Mouse (Mus musculus): ENCODE results near the gene Sash3. TPM values are rescaled to one million over a fixed set of nuclear protein-coding genes. Genes with fewer than 3 reads are reported as not detected.

Gene Sash3
- polyA plus RNA-seq, 1 experiment: not detected

GRCm38 (mm10) chrX:48138539-48139275, 7.5 kb upstream of the Sash3 start:
- TF ChIP-seq CEBPB (IDR thresholded peaks at IDR 0.05; ENCODE audit: low read depth) (no peak), MAX (IDR thresholded peaks at IDR 0.05) (no peak), CTCF (IDR thresholded peaks at IDR 0.05; ENCODE audit: control insufficient read depth, insufficient read depth, insufficient read length) (no peak), MYOD1 (IDR thresholded peaks at IDR 0.05; ENCODE audit: control insufficient read depth, insufficient read length, low read depth) (no peak), FOSL1 (IDR thresholded peaks at IDR 0.05; ENCODE audit: insufficient read depth, low read length, poor library complexity, severe bottlenecking) (no peak), USF1 (IDR thresholded peaks at IDR 0.05; ENCODE audit: low read depth) (no peak), MYOG (IDR thresholded peaks at IDR 0.05; ENCODE audit: control insufficient read depth, extremely low read depth, insufficient read length) (no peak)
- Histone ChIP-seq H3K4me3 (ENCODE audit: insufficient read depth, poor library complexity, severe bottlenecking) (no peak overlapping the region), H3K79me3 (ENCODE audit: low read depth) (no peaks in the 10 kb centered on the region), H3K79me2 (ENCODE audit: control insufficient read depth, insufficient read depth) (no peaks in the 10 kb centered on the region), H3K36me3 (ENCODE audit: control insufficient read depth, insufficient read depth) (no peaks in the 10 kb centered on the region), H3K27me3 (ENCODE audit: control insufficient read depth, insufficient read depth, insufficient read length) (no peaks in the 10 kb centered on the region), H3ac (ENCODE audit: control insufficient read depth, insufficient read length, low read depth) (no peak overlapping the region)

- no peak overlapping the region for H3ac ChIP-seq (ENCODE audit: control insufficient read depth, insufficient read length, low read depth)
- TF ChIP-seq MAX (IDR thresholded peaks at IDR 0.05) (no peak), FOSL1 (IDR thresholded peaks at IDR 0.05; ENCODE audit: insufficient read depth, low read length, poor library complexity, severe bottlenecking) (no peak), MYOD1 (IDR thresholded peaks at IDR 0.05; ENCODE audit: control insufficient read depth, insufficient read length, low read depth) (no peak), CEBPB (IDR thresholded peaks at IDR 0.05; ENCODE audit: low read depth) (no peak), USF1 (IDR thresholded peaks at IDR 0.05; ENCODE audit: low read depth) (no peak)
- no peaks in the 10 kb centered on the region for H3K36me3 ChIP-seq (ENCODE audit: control insufficient read depth, insufficient read depth)
- H3K79me3 ChIP-seq (ENCODE audit: low read depth): no peaks in the 10 kb centered on the region
- no peaks in the 10 kb centered on the region for H3K79me2 ChIP-seq (ENCODE audit: control insufficient read depth, insufficient read depth)
- H3K27me3 ChIP-seq (ENCODE audit: control insufficient read depth, insufficient read depth, insufficient read length): no peaks in the 10 kb centered on the region
- no peak overlapping the region for H3K4me3 ChIP-seq (ENCODE audit: insufficient read depth, poor library complexity, severe bottlenecking)
These were observed 6.6 kb upstream of the Sash3 start for GRCm38 (mm10) chrX:48139368-48140285.

- no peak overlapping the region for H3K4me3 ChIP-seq (ENCODE audit: insufficient read depth, poor library complexity, severe bottlenecking)
- no peak for TF ChIP-seq MYOG (IDR thresholded peaks at IDR 0.05; ENCODE audit: control insufficient read depth, extremely low read depth, insufficient read length)
- no peak for TF ChIP-seq CEBPB (IDR thresholded peaks at IDR 0.05; ENCODE audit: low read depth)
- TF ChIP-seq MYOD1 (IDR thresholded peaks at IDR 0.05; ENCODE audit: control insufficient read depth, insufficient read length, low read depth): no peak
- no peak for TF ChIP-seq CTCF (IDR thresholded peaks at IDR 0.05; ENCODE audit: control insufficient read depth, insufficient read depth, insufficient read length)
- no peaks in the 10 kb centered on the region for H3K36me3 ChIP-seq (ENCODE audit: control insufficient read depth, insufficient read depth)
- H3K27me3 ChIP-seq (ENCODE audit: control insufficient read depth, insufficient read depth, insufficient read length): no peaks in the 10 kb centered on the region
- no peaks in the 10 kb centered on the region for H3K79me3 ChIP-seq (ENCODE audit: low read depth)
- H3ac ChIP-seq (ENCODE audit: control insufficient read depth, insufficient read length, low read depth): no peak overlapping the region
- H3K79me2 ChIP-seq (ENCODE audit: control insufficient read depth, insufficient read depth): no peaks in the 10 kb centered on the region
These were observed 5.9 kb upstream of the Sash3 start for GRCm38 (mm10) chrX:48140286-48140877.

GRCm38 (mm10) chrX:48141481-48141880, 4.8 kb upstream of the Sash3 start:
- Histone ChIP-seq H3K27me3 (ENCODE audit: control insufficient read depth, insufficient read depth, insufficient read length) (no peaks in the 10 kb centered on the region), H3K4me3 (ENCODE audit: insufficient read depth, poor library complexity, severe bottlenecking) (no peak overlapping the region), H3K36me3 (ENCODE audit: control insufficient read depth, insufficient read depth) (no peaks in the 10 kb centered on the region), H3ac (ENCODE audit: control insufficient read depth, insufficient read length, low read depth) (no peak overlapping the region), H3K79me2 (ENCODE audit: control insufficient read depth, insufficient read depth) (no peaks in the 10 kb centered on the region), H3K79me3 (ENCODE audit: low read depth) (no peaks in the 10 kb centered on the region)
- no peak for TF ChIP-seq USF1 (IDR thresholded peaks at IDR 0.05; ENCODE audit: low read depth)
- TF ChIP-seq CTCF (IDR thresholded peaks at IDR 0.05; ENCODE audit: control insufficient read depth, insufficient read depth, insufficient read length): no peak
- TF ChIP-seq MYOG (IDR thresholded peaks at IDR 0.05; ENCODE audit: control insufficient read depth, extremely low read depth, insufficient read length): no peak
- no peak for TF ChIP-seq CEBPB (IDR thresholded peaks at IDR 0.05; ENCODE audit: low read depth)
- TF ChIP-seq FOSL1 (IDR thresholded peaks at IDR 0.05; ENCODE audit: insufficient read depth, low read length, poor library complexity, severe bottlenecking): no peak
- TF ChIP-seq MAX (IDR thresholded peaks at IDR 0.05): no peak

GRCm38 (mm10) chrX:48143415-48144335, 2.6 kb upstream of the Sash3 start:
- no peak for TF ChIP-seq CTCF (IDR thresholded peaks at IDR 0.05; ENCODE audit: control insufficient read depth, insufficient read depth, insufficient read length)
- no peak for TF ChIP-seq USF1 (IDR thresholded peaks at IDR 0.05; ENCODE audit: low read depth)
- TF ChIP-seq MAX (IDR thresholded peaks at IDR 0.05): no peak
- no peak for TF ChIP-seq MYOD1 (IDR thresholded peaks at IDR 0.05; ENCODE audit: control insufficient read depth, insufficient read length, low read depth)
- TF ChIP-seq FOSL1 (IDR thresholded peaks at IDR 0.05; ENCODE audit: insufficient read depth, low read length, poor library complexity, severe bottlenecking): no peak
- no peak for TF ChIP-seq CEBPB (IDR thresholded peaks at IDR 0.05; ENCODE audit: low read depth)
- no peak for TF ChIP-seq MYOG (IDR thresholded peaks at IDR 0.05; ENCODE audit: control insufficient read depth, extremely low read depth, insufficient read length)
- Histone ChIP-seq H3K36me3 (ENCODE audit: control insufficient read depth, insufficient read depth) (no peaks in the 10 kb centered on the region), H3K79me2 (ENCODE audit: control insufficient read depth, insufficient read depth) (no peaks in the 10 kb centered on the region), H3K4me3 (ENCODE audit: insufficient read depth, poor library complexity, severe bottlenecking) (no peak overlapping the region), H3K79me3 (ENCODE audit: low read depth) (no peaks in the 10 kb centered on the region), H3ac (ENCODE audit: control insufficient read depth, insufficient read length, low read depth) (no peak overlapping the region), H3K27me3 (ENCODE audit: control insufficient read depth, insufficient read depth, insufficient read length) (no peaks in the 10 kb centered on the region)

Data from C2C12 (cell line).